Mouse (Mus musculus): ENCODE data around the gene Mag. TPM values are rescaled to one million over a fixed set of nuclear protein-coding genes. Genes with fewer than 3 reads are reported as not detected.
A peak's percentile ranks its signal among the peaks of the same experiment; 100 is the strongest.

The Mag gene
- polyA plus RNA-seq (2012; rRNA removed): 3.5 TPM in 2 replicates

GRCm38 (mm10) chr7:30914732-30915131 is at the start of gene Mag:
TSS of gene Mag (minus strand) at chr7:30914873.
- H3K27ac ChIP-seq (ENCODE audit: insufficient read depth, low read length): no peak within 1 kb of the TSS
- no peak within 1 kb of the TSS for H3K4me3 ChIP-seq (ENCODE audit: extremely low read depth, insufficient read depth, insufficient read length)
- H3K27me3 ChIP-seq (ENCODE audit: control insufficient read depth, insufficient read depth, low read length): no peaks in the 10 kb centered on the region
- 84% methylated on average over 8 of the region's 8 CpGs for WGBS
- no peaks in the 10 kb centered on the region for H3K36me3 ChIP-seq (ENCODE audit: control insufficient read depth, insufficient read depth, low read length)
- no peaks in the 10 kb centered on the region; the same call in 1 of the 2 replicates for H3K4me1 ChIP-seq (ENCODE audit: control insufficient read depth, insufficient read depth, insufficient read length)
- TF ChIP-seq CTCF (IDR thresholded peaks at IDR 0.05; ENCODE audit: extremely low read depth, insufficient read depth, insufficient read length, insufficient replicate concordance): no peak
- no peak for TF ChIP-seq POLR2A (IDR thresholded peaks at IDR 0.05; ENCODE audit: low read depth, low read length)
- no peak for DNase-seq (ENCODE audit: low read depth in 1 of 2, low spot score in 2 of 2)

- no peaks in the 10 kb centered on the region for H3K27me3 ChIP-seq (ENCODE audit: control insufficient read depth, insufficient read depth, low read length)
- H3K4me3 ChIP-seq (ENCODE audit: extremely low read depth, insufficient read depth, insufficient read length): no peak overlapping the region
- no peak overlapping the region for H3K27ac ChIP-seq (ENCODE audit: insufficient read depth, low read length)
- WGBS: 94% methylated on average over 7 of the region's 7 CpGs
- no peaks in the 10 kb centered on the region for H3K4me1 ChIP-seq (ENCODE audit: control insufficient read depth, insufficient read depth, insufficient read length)
- no peaks in the 10 kb centered on the region for H3K36me3 ChIP-seq (ENCODE audit: control insufficient read depth, insufficient read depth, low read length)
- DNase-seq (ENCODE audit: low read depth in 1 of 2, low spot score in 2 of 2): no peak
- no peak for TF ChIP-seq CTCF (IDR thresholded peaks at IDR 0.05; ENCODE audit: extremely low read depth, insufficient read depth, insufficient read length, insufficient replicate concordance)
- TF ChIP-seq POLR2A (IDR thresholded peaks at IDR 0.05; ENCODE audit: low read depth, low read length): no peak
These were observed 49.7 kb upstream of the Mag start for GRCm38 (mm10) chr7:30964366-30964765.

GRCm38 (mm10) chr7:30962862-30963261 is 48.2 kb upstream of the Mag start:
- Histone ChIP-seq H3K4me1 (ENCODE audit: control insufficient read depth, insufficient read depth, insufficient read length) (peaks cover 5% of the 10 kb centered on the region; the same call in 1 of the 2 replicates), H3K4me3 (ENCODE audit: extremely low read depth, insufficient read depth, insufficient read length) (no peak overlapping the region), H3K36me3 (ENCODE audit: control insufficient read depth, insufficient read depth, low read length) (no peaks in the 10 kb centered on the region), H3K27me3 (ENCODE audit: control insufficient read depth, insufficient read depth, low read length) (no peaks in the 10 kb centered on the region), H3K27ac (ENCODE audit: insufficient read depth, low read length) (no peak overlapping the region)
- no peak for DNase-seq (ENCODE audit: low read depth in 1 of 2, low spot score in 2 of 2)
- TF ChIP-seq POLR2A (IDR thresholded peaks at IDR 0.05; ENCODE audit: low read depth, low read length) (no peak), CTCF (IDR thresholded peaks at IDR 0.05; ENCODE audit: extremely low read depth, insufficient read depth, insufficient read length, insufficient replicate concordance) (no peak)
- 91% methylated on average over 5 of the region's 5 CpGs for WGBS

- WGBS: 86% methylated on average over 6 of the region's 6 CpGs
- TF ChIP-seq CTCF (IDR thresholded peaks at IDR 0.05; ENCODE audit: extremely low read depth, insufficient read depth, insufficient read length, insufficient replicate concordance) (no peak), POLR2A (IDR thresholded peaks at IDR 0.05; ENCODE audit: low read depth, low read length) (no peak)
- Histone ChIP-seq H3K27me3 (ENCODE audit: control insufficient read depth, insufficient read depth, low read length) (no peaks in the 10 kb centered on the region), H3K4me3 (ENCODE audit: extremely low read depth, insufficient read depth, insufficient read length) (no peak overlapping the region), H3K36me3 (ENCODE audit: control insufficient read depth, insufficient read depth, low read length) (peaks cover 1% of the 10 kb centered on the region; the same call in 1 of the 2 replicates), H3K27ac (ENCODE audit: insufficient read depth, low read length) (no peak overlapping the region), H3K4me1 (ENCODE audit: control insufficient read depth, insufficient read depth, insufficient read length) (peaks cover 9% of the 10 kb centered on the region)
- DNase-seq (ENCODE audit: low read depth in 1 of 2, low spot score in 2 of 2): no peak
These were observed 45.2 kb upstream of the Mag start for GRCm38 (mm10) chr7:30959786-30960349.

GRCm38 (mm10) chr7:30958866-30959487 is 44.3 kb upstream of the Mag start:
- H3K27ac ChIP-seq (ENCODE audit: insufficient read depth, low read length): no peak overlapping the region
- DNase-seq (ENCODE audit: low read depth in 1 of 2, low spot score in 2 of 2): no peak
- TF ChIP-seq POLR2A (IDR thresholded peaks at IDR 0.05; ENCODE audit: low read depth, low read length): no peak
- TF ChIP-seq CTCF (IDR thresholded peaks at IDR 0.05; ENCODE audit: extremely low read depth, insufficient read depth, insufficient read length, insufficient replicate concordance): no peak
- H3K27me3 ChIP-seq (ENCODE audit: control insufficient read depth, insufficient read depth, low read length): no peaks in the 10 kb centered on the region
- H3K4me1 ChIP-seq (ENCODE audit: control insufficient read depth, insufficient read depth, insufficient read length): peaks cover 9% of the 10 kb centered on the region
- peaks cover 10% of the 10 kb centered on the region for H3K36me3 ChIP-seq (ENCODE audit: control insufficient read depth, insufficient read depth, low read length)
- no peak overlapping the region for H3K4me3 ChIP-seq (ENCODE audit: extremely low read depth, insufficient read depth, insufficient read length)
- WGBS: 97% methylated on average over 9 of the region's 9 CpGs

- WGBS: 89% methylated on average over 28 of the region's 28 CpGs
- no peak for DNase-seq (ENCODE audit: low read depth in 1 of 2, low spot score in 2 of 2)
- Histone ChIP-seq H3K36me3 (ENCODE audit: control insufficient read depth, insufficient read depth, low read length) (peaks cover 16% of the 10 kb centered on the region), H3K4me3 (ENCODE audit: extremely low read depth, insufficient read depth, insufficient read length) (peak overlapping the region; percentile 98; the same call in 1 of the 2 replicates), H3K27me3 (ENCODE audit: control insufficient read depth, insufficient read depth, low read length) (no peaks in the 10 kb centered on the region), H3K27ac (ENCODE audit: insufficient read depth, low read length) (0 out of 2 replicates have a peak overlapping the region, but pooled peaks have one; percentile 100), H3K4me1 (ENCODE audit: control insufficient read depth, insufficient read depth, insufficient read length) (peaks cover 9% of the 10 kb centered on the region)
- TF ChIP-seq CTCF (IDR thresholded peaks at IDR 0.05; ENCODE audit: extremely low read depth, insufficient read depth, insufficient read length, insufficient replicate concordance): no peak
- no peak for TF ChIP-seq POLR2A (IDR thresholded peaks at IDR 0.05; ENCODE audit: low read depth, low read length)
These were observed 43.6 kb upstream of the Mag start for GRCm38 (mm10) chr7:30958109-30958865.
